Mouse (Mus musculus): ENCODE measurements around the gene Mtx3. TPM values are rescaled to one million over a fixed set of nuclear protein-coding genes. Genes with fewer than 3 reads are reported as not detected.

Gene Mtx3
- polyA plus RNA-seq (2017; shearing (Covaris generic)): 1.3 TPM

DNA sequence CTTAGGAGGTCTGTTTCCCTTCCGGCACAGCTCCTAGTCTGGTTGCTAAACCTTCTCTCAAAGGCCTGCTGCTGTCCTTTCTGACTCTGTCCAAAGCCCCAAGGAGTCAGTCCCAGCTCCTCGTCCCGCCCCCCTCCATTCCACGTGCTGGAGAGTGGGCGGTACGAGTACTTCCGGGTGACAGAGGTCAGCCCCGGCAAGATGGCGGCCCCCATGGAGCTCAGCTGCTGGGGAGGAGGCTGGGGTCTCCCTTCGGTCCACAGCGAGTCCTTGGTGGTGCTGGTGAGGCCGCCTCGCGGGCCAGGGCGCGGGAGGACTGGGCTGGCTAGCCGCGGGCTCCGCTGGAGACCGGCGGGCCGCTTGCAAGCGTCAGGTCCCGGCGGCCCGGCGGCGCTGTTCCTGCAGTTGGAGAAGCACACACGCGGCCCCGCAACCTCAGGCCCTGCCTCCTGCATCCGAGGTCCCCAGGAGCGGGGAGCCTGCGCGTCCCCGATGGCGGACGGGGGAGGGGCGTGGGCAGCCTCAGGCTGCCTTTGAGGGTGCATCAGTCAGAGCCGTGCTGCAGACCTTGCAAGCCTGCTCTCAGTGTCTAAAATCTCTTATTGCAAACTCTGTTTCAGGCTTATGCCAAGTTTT, at the start of gene Mtx3:
Mtx3 (plus strand) TSS at position 175 of the 636 bp plus-strand sequence.

Other genes with a start within 250 kb of the Mtx3 start
- 17.5 TPM for gene Serinc5, start 233.7 kb upstream of the Mtx3 start, polyA plus RNA-seq (2017; shearing (Covaris generic))
- not detected for gene Thbs4, start 49.9 kb upstream of the Mtx3 start, polyA plus RNA-seq (2017; shearing (Covaris generic))

All from CD4-positive, CD25-positive, alpha-beta regulatory T cell (primary cell).